Mouse (Mus musculus) lung, adult 2 months (tissue): ENCODE data around the gene Ercc2. TPM values are rescaled to one million over a fixed set of nuclear protein-coding genes. Genes with fewer than 3 reads are reported as not detected.

Source experiments
- DNase-seq: peaks from one replicate; pipeline ENCODE4 v3.0.0; 2022
- H3K4me1 ChIP-seq: fragments of 200-500 bp; 2 replicates; pipeline ENCODE4 v1.6.1; 2011; ENCODE audit warnings: low read length; ENCODE audit not compliant: control insufficient read depth, insufficient read depth
- H3K4me3 ChIP-seq: fragments of 200-500 bp; replicated peaks from 2 replicates; pipeline ENCODE3; 2011; ENCODE audit warnings: low read depth, mild to moderate bottlenecking, control low read depth, low read length; ENCODE audit errors: extremely low read depth
- CTCF ChIP-seq: fragments of 200-500 bp; IDR thresholded peaks from 2 replicates; pipeline ENCODE4 v1.5.1; 2011; ENCODE audit warnings: mild to moderate bottlenecking, low read length, control low read depth; ENCODE audit not compliant: insufficient read depth
- POLR2A ChIP-seq: fragments of 200-500 bp; IDR thresholded peaks from 2 replicates; pipeline ENCODE4 v1.6.1; 2011; ENCODE audit warnings: low read depth, mild to moderate bottlenecking, control low read depth, low read length, borderline replicate concordance; ENCODE audit errors: extremely low read depth
- WGBS: fragments of 180-500 bp; shearing (Covaris S2); methylation state at CpG from one replicate; pipeline ENCODE4 v1.1.7; 2018; 5-methylcytosine and 5-hydroxymethylcytosine counted together
- polyA plus RNA-seq: library from polyadenylated mRNA; depleted of rRNA; stranded (reverse); fragments of >200 nt; gene quantifications from 2 replicates; pipeline ENCODE4 v1.2.3, GENCODE M21; 2012

Gene Ercc2
- polyA plus RNA-seq, 1 experiment, result 44.6 TPM

DNA sequence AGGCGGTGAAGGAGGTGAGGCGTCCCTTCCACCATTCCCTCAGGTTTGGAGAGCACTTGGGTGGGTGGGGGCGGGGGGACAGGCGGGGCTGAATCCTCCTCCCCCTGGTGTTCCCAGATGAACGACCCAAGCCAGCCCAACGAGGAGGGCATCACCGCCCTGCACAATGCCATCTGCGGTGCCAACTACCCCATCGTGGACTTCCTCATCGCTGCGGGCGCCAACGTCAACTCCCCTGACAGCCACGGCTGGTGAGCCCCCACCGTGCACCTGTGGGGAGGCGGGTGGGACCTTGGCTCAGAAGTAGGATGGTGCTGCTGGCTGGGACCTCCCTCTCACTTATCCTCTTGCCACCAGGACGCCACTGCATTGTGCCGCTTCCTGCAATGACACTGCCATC lies 6.4 kb upstream of the Ercc2 start:
- no peaks in the 10 kb centered on the region for H3K4me1 ChIP-seq
- no peak overlapping the region for H3K4me3 ChIP-seq
- DNase-seq, result no peak
- WGBS, result 78% methylated on average over 18 of the region's 18 CpGs
- TF ChIP-seq CTCF (no peak), POLR2A (no peak)

DNA sequence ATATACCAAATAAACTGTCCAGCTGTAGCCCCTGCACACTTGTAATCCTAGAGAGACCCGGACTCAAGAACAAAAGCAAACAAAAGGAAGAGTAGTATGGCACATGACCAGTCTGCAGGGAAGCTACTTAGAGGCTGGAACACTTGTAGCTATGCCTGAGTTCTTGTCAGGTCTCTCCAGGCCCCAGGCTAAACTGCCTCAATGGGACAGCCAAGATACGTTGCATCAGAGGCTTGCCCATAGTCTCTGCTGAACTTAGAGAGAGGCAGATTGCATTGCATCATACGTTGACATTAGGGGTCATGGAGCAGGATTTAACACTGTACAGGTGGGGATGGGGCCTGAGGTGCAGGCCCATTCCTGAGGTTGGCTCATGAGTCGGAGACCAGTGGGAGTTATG lies 5.8 kb upstream of the Ercc2 start:
- Histone ChIP-seq H3K4me1 (no peaks in the 10 kb centered on the region), H3K4me3 (no peak overlapping the region)
- TF ChIP-seq CTCF, result no peak
- no peak for TF ChIP-seq POLR2A
- DNase-seq, result no peak
- WGBS, result 72% methylated on average over 4 of the region's 4 CpGs

DNA sequence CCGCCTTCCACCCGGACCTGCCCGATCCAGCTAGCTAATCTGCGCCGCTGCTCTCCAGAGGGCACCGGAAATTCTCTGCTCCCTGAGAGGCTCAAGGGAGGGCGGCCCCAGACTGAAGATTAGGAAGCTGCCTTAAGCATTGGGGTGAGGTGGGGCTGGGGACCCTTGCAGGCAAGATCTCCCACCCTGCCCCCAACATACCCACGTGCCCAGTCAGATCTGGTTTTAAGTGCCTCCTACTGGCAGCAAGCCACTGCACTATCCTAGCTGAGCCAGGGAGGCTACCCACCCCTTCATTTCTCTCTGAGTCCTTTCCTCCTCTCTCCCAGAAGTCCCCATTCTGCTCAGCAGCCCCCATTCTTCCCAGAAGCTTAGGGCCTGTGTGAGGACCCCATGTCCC lies 3.8 kb upstream of the Ercc2 start:
- DNase-seq, result peak; percentile 31
- 0 out of 2 replicates have a peak, but pooled peaks cover 2% of the 10 kb centered on the region for H3K4me1 ChIP-seq
- H3K4me3 ChIP-seq, result no peak overlapping the region
- TF ChIP-seq CTCF, result no peak
- no peak for TF ChIP-seq POLR2A
- 61% methylated on average over 8 of the region's 8 CpGs for WGBS

DNA sequence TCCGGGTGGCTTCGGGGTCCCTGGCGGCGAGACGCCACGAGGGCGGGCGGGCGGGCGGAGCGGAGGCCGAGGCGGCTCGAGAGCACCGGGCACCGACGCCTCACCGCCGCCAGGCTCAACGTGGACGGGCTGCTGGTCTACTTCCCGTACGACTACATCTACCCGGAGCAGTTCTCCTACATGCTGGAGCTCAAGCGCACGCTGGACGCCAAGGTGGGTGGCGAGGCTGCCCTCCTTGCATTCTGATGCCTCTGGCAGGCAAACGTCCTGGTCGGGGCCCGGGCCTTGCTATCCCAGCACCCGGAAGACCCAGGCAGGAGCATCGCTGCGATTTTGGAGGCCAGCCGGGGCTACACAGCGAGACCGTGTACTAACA lies 344 bp downstream of the Ercc2 start:
- H3K4me1 ChIP-seq, result 0 out of 2 replicates have a peak, but pooled peaks cover 4% of the 10 kb centered on the region
- DNase-seq, result no peak

DNA sequence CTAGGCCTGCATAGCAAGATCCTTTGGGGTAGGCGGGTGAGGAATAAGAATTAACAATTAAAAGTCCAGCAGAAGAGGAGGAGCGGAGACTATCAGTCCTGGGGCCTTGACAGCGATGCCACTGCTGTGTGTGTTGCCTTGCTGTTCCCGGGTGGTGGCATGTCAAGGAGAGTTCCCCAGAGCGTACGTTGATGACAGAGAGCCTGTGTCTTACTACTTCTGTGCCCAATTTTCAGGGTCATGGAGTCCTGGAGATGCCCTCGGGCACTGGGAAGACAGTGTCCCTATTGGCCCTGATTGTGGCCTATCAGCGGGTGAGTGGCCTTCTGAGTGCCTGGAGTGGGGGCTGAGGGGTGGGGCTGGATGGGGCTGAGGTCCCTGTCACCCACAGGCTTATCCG lies 1.9 kb downstream of the Ercc2 start:
- WGBS, result 92% methylated on average over 9 of the region's 9 CpGs
- DNase-seq, result no peak
- TF ChIP-seq CTCF (no peak), POLR2A (no peak)
- H3K4me1 ChIP-seq, result 0 out of 2 replicates have a peak, but pooled peaks cover 4% of the 10 kb centered on the region
- no peak overlapping the region for H3K4me3 ChIP-seq

More for the DNA sequence above, 344 bp downstream of the Ercc2 start:
- TF ChIP-seq POLR2A (no peak), CTCF (no peak)
- under 1% methylated on average over 37 of the region's 37 CpGs for WGBS
- peak overlapping the region; percentile 73 for H3K4me3 ChIP-seq

DNA sequence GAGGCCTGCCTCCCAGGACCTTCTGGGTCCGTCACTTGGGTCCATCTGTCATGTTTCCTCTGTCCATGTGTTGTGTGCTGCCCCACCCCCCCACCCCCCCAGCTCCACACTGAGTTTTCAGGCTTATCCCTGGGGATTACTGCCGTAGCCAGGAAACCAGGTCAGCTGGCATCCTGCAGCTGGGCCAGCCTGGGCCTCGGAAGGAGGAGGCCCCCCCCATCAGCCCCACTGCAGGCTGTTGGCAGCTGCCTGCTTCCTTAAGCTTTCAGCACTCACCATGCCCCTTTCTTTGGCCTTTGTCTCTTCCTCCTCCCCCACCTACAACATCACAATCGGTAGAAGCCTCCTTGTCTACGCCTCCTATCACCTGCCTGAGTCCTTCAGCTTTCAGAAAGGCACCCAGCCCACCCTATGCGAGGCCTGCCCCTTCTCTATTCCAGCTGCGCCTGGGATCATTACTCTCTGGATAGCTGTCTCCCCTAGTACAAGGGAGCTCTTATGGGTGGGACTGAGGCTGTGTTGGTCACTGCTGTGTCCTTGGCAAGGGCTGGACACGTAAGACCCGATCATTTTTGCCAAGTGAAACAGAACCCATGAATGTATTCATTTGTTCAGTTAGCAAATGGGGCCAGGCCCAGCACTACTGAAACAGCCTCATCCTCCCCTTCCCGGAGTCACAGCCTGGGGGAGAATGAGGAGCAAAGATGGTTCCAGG lies 7.0 kb downstream of the Ercc2 start:
- DNase-seq, result no peak
- WGBS, result 73% methylated on average over 10 of the region's 10 CpGs
- Histone ChIP-seq H3K4me1 (no peaks in the 10 kb centered on the region), H3K4me3 (no peak overlapping the region)
- no peak for TF ChIP-seq CTCF
- no peak for TF ChIP-seq POLR2A

DNA sequence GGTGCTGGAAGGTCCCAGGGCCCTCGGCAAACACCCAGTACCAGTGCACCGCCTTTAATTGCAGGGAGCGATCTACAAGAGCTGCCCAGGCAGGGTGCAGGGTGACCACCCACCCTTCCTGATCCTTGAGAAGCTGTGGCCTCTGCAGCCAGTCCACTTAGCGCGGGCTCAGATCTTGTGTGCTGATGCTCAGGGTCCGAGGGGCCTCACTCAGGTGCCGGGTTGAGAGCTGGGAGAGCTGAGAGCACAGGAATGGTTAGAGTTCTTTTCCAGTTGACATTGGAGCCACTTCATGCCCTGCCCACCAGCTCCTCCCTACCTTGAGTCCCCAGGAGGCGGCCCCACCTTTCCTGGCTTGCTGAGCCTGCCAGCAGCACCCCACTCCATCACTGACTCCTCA lies 12.7 kb downstream of the Ercc2 start:
- no peak for DNase-seq
- no peak overlapping the region for H3K4me3 ChIP-seq
- TF ChIP-seq CTCF, result no peak
- no peak for TF ChIP-seq POLR2A
- H3K4me1 ChIP-seq, result no peaks in the 10 kb centered on the region
- 74% methylated on average over 8 of the region's 8 CpGs for WGBS

DNA sequence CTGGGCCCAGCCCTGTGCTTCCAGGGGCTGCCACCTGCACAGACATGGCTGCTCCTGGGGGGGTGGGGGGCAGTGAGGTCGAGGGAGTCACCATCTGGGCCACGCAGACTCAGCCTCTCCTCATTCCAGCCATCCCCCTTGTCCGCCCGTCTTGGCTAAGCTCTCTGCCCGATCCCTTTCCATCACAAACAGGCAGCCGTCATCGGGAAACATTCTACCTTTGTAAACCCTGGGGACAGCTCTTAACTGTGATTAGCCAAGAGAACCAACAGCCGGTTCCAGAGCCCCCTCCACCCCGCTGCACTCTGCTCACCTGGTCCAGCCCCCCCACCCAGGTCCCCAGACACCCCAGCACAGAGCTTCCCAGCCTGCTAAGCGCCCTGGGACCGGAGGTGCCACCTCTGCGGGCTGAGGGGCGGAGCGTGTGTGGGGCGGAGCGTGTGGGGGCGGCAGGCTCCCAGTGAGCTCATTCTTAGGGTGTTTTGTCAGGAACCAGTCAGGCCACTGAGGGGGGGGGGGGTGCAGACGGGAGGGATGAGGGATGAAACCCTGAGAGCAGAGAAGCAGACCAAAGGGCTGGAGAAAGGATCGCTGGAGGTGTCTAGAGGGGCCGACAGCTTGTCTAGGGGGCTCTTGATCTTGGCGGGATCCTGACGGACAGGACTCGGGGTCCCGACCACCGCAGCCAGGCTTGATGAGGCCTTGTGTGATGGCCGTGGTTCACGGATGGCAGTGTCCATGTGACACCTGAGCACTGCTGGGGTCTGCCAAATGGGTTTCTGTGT lies 17.9 kb downstream of the Ercc2 start:
- WGBS, result 5% methylated on average over 27 of the region's 27 CpGs
- peak; percentile 62 for DNase-seq
- TF ChIP-seq CTCF, result no peak
- Histone ChIP-seq H3K4me1 (no peaks in the 10 kb centered on the region), H3K4me3 (peak overlapping the region; percentile 17)

DNA sequence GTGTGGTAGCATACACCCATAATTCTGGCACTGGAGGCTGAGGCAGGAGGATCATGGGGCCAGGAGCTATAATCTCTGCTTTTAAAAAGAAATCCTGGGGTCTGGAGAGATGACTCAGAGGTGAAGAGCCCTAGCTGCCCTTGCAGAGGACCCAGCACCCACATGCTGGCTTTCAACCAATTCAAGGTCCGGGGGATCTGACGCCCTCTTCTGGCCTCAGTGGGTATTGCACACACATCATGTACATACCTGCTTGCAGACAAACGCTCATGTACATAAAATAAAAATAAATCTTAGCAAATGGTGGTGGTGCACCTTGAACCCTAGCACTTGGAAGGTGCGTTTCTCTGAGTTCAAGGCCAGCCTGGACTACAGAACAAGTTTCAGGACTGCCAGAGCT lies 19.1 kb downstream of the Ercc2 start:
- DNase-seq, result no peak
- TF ChIP-seq CTCF (no peak), POLR2A (no peak)
- H3K4me3 ChIP-seq, result no peak overlapping the region
- H3K4me1 ChIP-seq, result no peaks in the 10 kb centered on the region
- 79% methylated on average over 4 of the region's 4 CpGs for WGBS
